Mouse (Mus musculus) lung, embryonic 16.5 days (tissue): Measurements from ENCODE around the gene Gstm5. TPM values are rescaled to one million over a fixed set of nuclear protein-coding genes. Genes with fewer than 3 reads are reported as not detected.
A peak's percentile ranks its signal among the peaks of the same experiment; 100 is the strongest.
"Not testable (repeated sequence)": the region's sequence is repeated elsewhere in the genome, so short reads cannot be mapped to it uniquely, and the experiment has no call there.

ENCODE experiments used
- ATAC-seq: fragments of 200-750 bp; cut with Nextera tagmentation; 2 replicates; pipeline ENCODE4 v1.8.0; 2017; ENCODE audit warnings: low read depth, mild to moderate bottlenecking, moderate library complexity
- H3K27ac ChIP-seq: fragments of 300-500 bp; sonication (generic); 2 replicates; pipeline ENCODE4 v1.5.1; 2014; ENCODE audit warnings: mild to moderate bottlenecking, control low read depth, low read length
- H3K27me3 ChIP-seq: fragments of 300-500 bp; sonication (generic); 2 replicates; pipeline ENCODE4 v1.6.1; 2014; ENCODE audit warnings: low read depth, low read length, mixed read lengths; ENCODE audit not compliant: control insufficient read depth, insufficient read depth
- H3K36me3 ChIP-seq: fragments of 300-500 bp; sonication (generic); 2 replicates; pipeline ENCODE4 v1.6.1; 2014; ENCODE audit warnings: low read length; ENCODE audit not compliant: control insufficient read depth, insufficient read depth
- H3K4me1 ChIP-seq: fragments of 300-500 bp; sonication (generic); replicated peaks from 2 replicates; pipeline ENCODE4 v1.6.1; 2014; ENCODE audit warnings: low read length, mixed read lengths; ENCODE audit not compliant: control insufficient read depth, insufficient read depth
- H3K4me2 ChIP-seq: fragments of 300-500 bp; sonication (generic); 2 replicates; pipeline ENCODE4 v1.6.1; 2014; ENCODE audit warnings: low read depth, low read length, control low read depth
- H3K4me3 ChIP-seq: fragments of 300-500 bp; sonication (generic); 2 replicates; pipeline ENCODE4 v1.5.1; 2014; ENCODE audit warnings: mild to moderate bottlenecking, low read length, control low read depth
- H3K9ac ChIP-seq: fragments of 300-500 bp; sonication (generic); 2 replicates; pipeline ENCODE4 v1.6.1; 2014; ENCODE audit warnings: low read length, control low read depth
- H3K9me3 ChIP-seq: fragments of 300-500 bp; sonication (generic); 2 replicates; pipeline ENCODE4 v1.6.1; 2016; ENCODE audit warnings: low read length; ENCODE audit not compliant: control insufficient read depth
- WGBS: fragments of 180-500 bp; shearing (Covaris S2); extraction: QIAGEN DNeasy Blood & Tissue Kit; methylation state at CpG from one replicate; pipeline ENCODE4 v1.1.7; 2014; 5-methylcytosine and 5-hydroxymethylcytosine counted together
- polyA plus RNA-seq: library from polyadenylated mRNA; unstranded; fragments of >200 nt; fragmentation: Nextera tagmentation; extraction: Ambion mirVana; gene quantifications from 2 replicates; pipeline ENCODE4 v1.2.1, GENCODE M21; 2015

Gene Gstm5
- polyA plus RNA-seq, 1 experiment from 2014 or later, result 109 TPM

GRCm38 (mm10) chr3:107853232-107854181 is 42.1 kb upstream of the Gstm5 start:
- 81% methylated on average over 17 of the region's 17 CpGs for WGBS
- Histone ChIP-seq H3K27ac (no peak overlapping the region), H3K36me3 (no peaks in the 10 kb centered on the region), H3K9me3 (no peaks in the 10 kb centered on the region), H3K9ac (no peak overlapping the region), H3K27me3 (peaks cover 3% of the 10 kb centered on the region; the same call in 1 of the 2 replicates), H3K4me1 (peaks cover 25% of the 10 kb centered on the region), H3K4me3 (no peak overlapping the region), H3K4me2 (no peak overlapping the region)
- ATAC-seq, result no peak

GRCm38 (mm10) chr3:107855368-107855767 is 40.3 kb upstream of the Gstm5 start:
- H3K4me3 ChIP-seq, result no peak overlapping the region
- peaks cover 3% of the 10 kb centered on the region; the same call in 1 of the 2 replicates for H3K27me3 ChIP-seq
- no peaks in the 10 kb centered on the region for H3K9me3 ChIP-seq
- H3K36me3 ChIP-seq, result no peaks in the 10 kb centered on the region
- no peak overlapping the region for H3K4me2 ChIP-seq
- 76% methylated on average over 13 of the region's 13 CpGs for WGBS
- H3K9ac ChIP-seq, result no peak overlapping the region
- H3K27ac ChIP-seq, result no peak overlapping the region
- no peak for ATAC-seq
- peaks cover 7% of the 10 kb centered on the region for H3K4me1 ChIP-seq

- ATAC-seq, result no peak
- H3K27ac ChIP-seq, result no peak overlapping the region
- no peaks in the 10 kb centered on the region for H3K36me3 ChIP-seq
- no peak overlapping the region for H3K4me3 ChIP-seq
- H3K4me2 ChIP-seq, result no peak overlapping the region
- no peaks in the 10 kb centered on the region for H3K4me1 ChIP-seq
- 57% methylated on average over 6 of the region's 6 CpGs for WGBS
- H3K9me3 ChIP-seq, result no peaks in the 10 kb centered on the region
- no peak overlapping the region for H3K9ac ChIP-seq
- H3K27me3 ChIP-seq, result peaks cover 3% of the 10 kb centered on the region; the same call in 1 of the 2 replicates
Observed at GRCm38 (mm10) chr3:107857646-107858045, 38.0 kb upstream of the Gstm5 start.

- WGBS, result 78% methylated on average over 5 of the region's 5 CpGs
- not testable (repeated sequence) for H3K27ac ChIP-seq, H3K36me3 ChIP-seq, ATAC-seq, H3K9me3 ChIP-seq, H3K27me3 ChIP-seq, H3K9ac ChIP-seq, H3K4me2 ChIP-seq, H3K4me1 ChIP-seq, H3K4me3 ChIP-seq
Observed at GRCm38 (mm10) chr3:107861483-107861882, 34.1 kb upstream of the Gstm5 start.

- WGBS, result 49% methylated on average over 2 of the region's 2 CpGs
- ATAC-seq, result no peak
- Histone ChIP-seq H3K27ac (no peak overlapping the region), H3K4me1 (no peaks in the 10 kb centered on the region; the same call in 1 of the 2 replicates), H3K4me3 (no peak overlapping the region), H3K9me3 (no peaks in the 10 kb centered on the region), H3K9ac (no peak overlapping the region), H3K27me3 (no peaks in the 10 kb centered on the region; the same call in 1 of the 2 replicates), H3K4me2 (no peak overlapping the region), H3K36me3 (no peaks in the 10 kb centered on the region)
Observed at GRCm38 (mm10) chr3:107862471-107862870, 33.1 kb upstream of the Gstm5 start.

- Histone ChIP-seq H3K4me2 (no peak overlapping the region), H3K4me1 (no peaks in the 10 kb centered on the region; the same call in 1 of the 2 replicates), H3K27ac (no peak overlapping the region), H3K4me3 (no peak overlapping the region), H3K36me3 (no peaks in the 10 kb centered on the region), H3K9me3 (no peaks in the 10 kb centered on the region), H3K9ac (no peak overlapping the region), H3K27me3 (no peaks in the 10 kb centered on the region; the same call in 1 of the 2 replicates)
- no peak for ATAC-seq
- 65% methylated on average over 5 of the region's 5 CpGs for WGBS
Observed at GRCm38 (mm10) chr3:107863471-107863870, 32.1 kb upstream of the Gstm5 start.

GRCm38 (mm10) chr3:107863898-107864603 is 31.6 kb upstream of the Gstm5 start:
- Histone ChIP-seq H3K4me3 (no peak overlapping the region), H3K36me3 (no peaks in the 10 kb centered on the region), H3K4me1 (no peaks in the 10 kb centered on the region; the same call in 1 of the 2 replicates), H3K9ac (no peak overlapping the region), H3K27ac (no peak overlapping the region), H3K4me2 (no peak overlapping the region), H3K9me3 (no peaks in the 10 kb centered on the region), H3K27me3 (no peaks in the 10 kb centered on the region; the same call in 1 of the 2 replicates)
- peak; percentile 92 for ATAC-seq
- 15% methylated on average over 2 of the region's 2 CpGs for WGBS

- no peak for ATAC-seq
- Histone ChIP-seq H3K36me3 (no peaks in the 10 kb centered on the region), H3K9me3 (no peaks in the 10 kb centered on the region), H3K4me1 (no peaks in the 10 kb centered on the region; the same call in 1 of the 2 replicates), H3K27ac (no peak overlapping the region), H3K4me2 (no peak overlapping the region), H3K27me3 (no peaks in the 10 kb centered on the region; the same call in 1 of the 2 replicates), H3K9ac (no peak overlapping the region), H3K4me3 (no peak overlapping the region)
- WGBS, result 57% methylated on average over 10 of the region's 10 CpGs
Observed at GRCm38 (mm10) chr3:107865364-107866091, 30.1 kb upstream of the Gstm5 start.
